Mouse (Mus musculus): Measurements from ENCODE around the gene Mindy3.

DNA sequence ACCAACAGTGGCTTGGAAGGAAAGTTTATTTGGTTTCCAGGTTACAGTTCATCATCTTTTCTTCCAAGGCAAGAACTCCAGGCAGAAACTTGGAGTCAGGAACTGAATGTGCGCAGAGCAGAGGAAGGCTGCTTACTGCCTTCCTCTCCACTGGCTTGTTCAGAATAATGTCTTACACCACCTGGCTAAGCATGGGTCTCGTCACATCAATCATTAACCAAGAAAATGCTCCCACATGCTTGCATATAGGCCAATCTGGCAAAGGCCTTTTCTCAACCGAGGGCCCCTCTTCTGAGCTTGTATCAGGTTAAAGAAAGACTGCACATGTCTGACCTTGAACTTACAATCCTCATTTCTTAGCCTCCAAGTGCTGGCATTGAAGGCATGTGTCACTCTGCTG is 30.8 kb upstream of the Mindy3 start:
- TF ChIP-seq GATA1 (IDR thresholded peaks at IDR 0.05; ENCODE audit: borderline replicate concordance, low read length) (no peak), FLI1 (IDR thresholded peaks at IDR 0.05; ENCODE audit: low read length) (no peak)

All from megakaryocyte, embryonic 14.5 days (primary cell).